Mouse (Mus musculus) spleen, postnatal 10 days (tissue): Measurements from ENCODE around the gene Kcnab1.

Experiments
- DNase-seq, 2 experiments: peaks; one replicate each; pipeline ENCODE4 v3.0.0; 2021 to 2022; ENCODE audit warnings: low spot score in 2 of 2

Kcnab1 gene

GRCm38 (mm10) chr3:65316738-65317137 lies 207.6 kb downstream of the Kcnab1 start:
- DNase-seq, result no peak

GRCm38 (mm10) chr3:65317876-65318537 lies 208.8 kb downstream of the Kcnab1 start:
- peak; percentile 10 to 41 for DNase-seq

- DNase-seq, result peak in 1 of 2 experiments; percentile 19
These were observed 210.2 kb downstream of the Kcnab1 start for GRCm38 (mm10) chr3:65319248-65320008.

- DNase-seq, result no peak
These were observed 211.8 kb downstream of the Kcnab1 start for GRCm38 (mm10) chr3:65320990-65321389.

- no peak for DNase-seq
These were observed 213.0 kb downstream of the Kcnab1 start for GRCm38 (mm10) chr3:65321981-65322779.

GRCm38 (mm10) chr3:65325254-65325653 lies 216.1 kb downstream of the Kcnab1 start:
- DNase-seq, result no peak

GRCm38 (mm10) chr3:65328814-65329213 lies 219.6 kb downstream of the Kcnab1 start:
- no peak for DNase-seq

- DNase-seq, result no peak
These were observed 228.8 kb downstream of the Kcnab1 start for GRCm38 (mm10) chr3:65337835-65338464.

- no peak for DNase-seq
These were observed 231.2 kb downstream of the Kcnab1 start for GRCm38 (mm10) chr3:65340173-65340951.

GRCm38 (mm10) chr3:65346176-65346575 lies 237.0 kb downstream of the Kcnab1 start:
- DNase-seq, result no peak

- no peak for DNase-seq
These were observed 243.3 kb downstream of the Kcnab1 start for GRCm38 (mm10) chr3:65352278-65353127.

GRCm38 (mm10) chr3:65353263-65354037 lies 244.3 kb downstream of the Kcnab1 start:
- no peak for DNase-seq

GRCm38 (mm10) chr3:65355479-65355878 lies 246.3 kb downstream of the Kcnab1 start:
- DNase-seq, result no peak

GRCm38 (mm10) chr3:65358275-65358674 lies 249.1 kb downstream of the Kcnab1 start:
- no peak for DNase-seq

GRCm38 (mm10) chr3:65358841-65359240 lies 249.7 kb downstream of the Kcnab1 start:
- no peak for DNase-seq

- DNase-seq, result no peak
These were observed 251.2 kb downstream of the Kcnab1 start for GRCm38 (mm10) chr3:65360163-65360969.

GRCm38 (mm10) chr3:65363438-65363837 lies 254.3 kb downstream of the Kcnab1 start:
- no peak for DNase-seq

- DNase-seq, result no peak
These were observed 256.0 kb downstream of the Kcnab1 start for GRCm38 (mm10) chr3:65365184-65365583.
